Mouse (Mus musculus): ENCODE results near the gene Tbc1d16. TPM values are rescaled to one million over a fixed set of nuclear protein-coding genes. Genes with fewer than 3 reads are reported as not detected.
A peak's percentile ranks its signal among the peaks of the same experiment; 100 is the strongest.
"Not testable (repeated sequence)": the region's sequence is repeated elsewhere in the genome, so short reads cannot be mapped to it uniquely, and the experiment has no call there.

The Tbc1d16 gene
- 10 to 100 TPM; 37.5 to 39.9 TPM for total RNA-seq (2021)
- long read RNA-seq, partial matches to known transcripts = 0 of 16 reads
- long read RNA-seq, other reads (novel, unspliced or antisense) = 16 of 16 reads

DNA sequence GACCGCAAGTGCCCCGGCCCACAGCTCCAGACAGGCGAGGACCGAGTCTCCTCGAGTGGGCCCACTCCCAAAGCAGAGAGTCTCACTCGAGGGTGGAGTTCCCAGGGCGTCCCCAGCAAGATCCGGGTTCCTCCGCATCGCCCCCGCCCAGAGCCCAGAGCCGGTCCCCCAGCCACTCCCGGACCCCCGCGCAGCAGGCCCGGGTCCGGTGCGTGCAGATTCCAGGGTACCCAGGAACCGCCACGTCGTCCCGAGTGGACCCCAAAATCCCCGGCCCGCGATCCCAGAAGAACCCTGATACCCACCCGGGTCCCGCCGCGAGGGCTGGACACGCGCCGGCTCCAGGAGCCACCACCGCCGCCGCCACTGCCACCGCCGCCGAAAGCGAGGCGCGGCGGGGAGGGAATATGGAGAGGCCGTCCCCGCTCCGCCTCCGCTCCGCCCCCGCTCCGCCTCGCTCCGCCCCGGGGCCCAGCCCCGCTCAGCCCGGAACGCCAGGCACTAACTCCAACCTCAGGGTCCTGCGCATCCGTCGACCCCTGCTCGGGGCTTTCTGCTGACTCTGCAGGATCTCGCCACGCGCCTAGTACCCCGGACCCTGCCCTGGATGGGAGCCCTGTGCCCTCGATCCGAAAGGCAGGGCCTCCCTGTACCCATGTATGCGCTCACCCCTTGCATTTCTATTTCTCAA, at the start of gene Tbc1d16, which contains the start of gene Ccdc40:
TSS of gene Tbc1d16 (minus strand) at position 409 of the 691 bp plus-strand sequence.
TSS of gene Ccdc40 (plus strand) at position 482 of the 691 bp plus-strand sequence.
- peak in 1 of 2 experiments; percentile 54 for DNase-seq (ENCODE audit: low spot score in 2 of 2)

DNA sequence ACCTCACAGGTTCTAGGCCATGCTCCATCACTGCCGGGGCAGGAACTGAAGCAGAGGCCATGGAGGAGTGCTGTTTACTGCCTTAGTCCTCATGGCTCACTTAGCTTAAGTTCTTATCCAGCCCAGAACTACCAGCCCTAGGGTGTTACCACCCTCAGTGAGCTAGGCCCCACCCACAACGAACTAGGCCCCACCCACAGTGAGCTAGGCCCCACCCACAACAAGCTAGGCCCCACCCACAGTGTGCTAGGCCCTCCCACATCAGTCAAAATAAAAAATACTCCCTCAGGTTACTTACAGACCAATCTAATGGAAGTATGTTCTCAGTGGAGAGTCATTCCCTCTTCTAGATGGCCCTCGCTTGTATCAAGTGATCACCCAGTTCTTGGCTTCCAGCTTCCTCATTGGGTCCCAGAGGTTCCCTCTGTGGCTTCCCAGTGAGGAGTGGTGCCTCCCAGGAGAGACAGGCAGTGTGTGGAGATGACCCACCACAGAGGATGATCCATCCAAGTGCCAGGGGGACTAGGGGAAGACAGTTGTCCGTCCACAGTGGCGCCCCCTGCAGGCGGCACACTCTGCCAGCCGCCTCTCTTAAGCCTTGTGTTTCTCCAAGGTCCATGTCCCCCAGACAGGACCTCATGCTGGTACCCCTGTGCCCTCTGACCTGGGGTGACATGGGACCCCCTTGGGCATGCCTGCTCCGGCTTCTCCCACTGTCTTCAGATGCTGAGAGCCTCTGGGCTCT, 45.1 kb upstream of the Tbc1d16 start:
- no peak for DNase-seq (ENCODE audit: low spot score in 2 of 2)

DNA sequence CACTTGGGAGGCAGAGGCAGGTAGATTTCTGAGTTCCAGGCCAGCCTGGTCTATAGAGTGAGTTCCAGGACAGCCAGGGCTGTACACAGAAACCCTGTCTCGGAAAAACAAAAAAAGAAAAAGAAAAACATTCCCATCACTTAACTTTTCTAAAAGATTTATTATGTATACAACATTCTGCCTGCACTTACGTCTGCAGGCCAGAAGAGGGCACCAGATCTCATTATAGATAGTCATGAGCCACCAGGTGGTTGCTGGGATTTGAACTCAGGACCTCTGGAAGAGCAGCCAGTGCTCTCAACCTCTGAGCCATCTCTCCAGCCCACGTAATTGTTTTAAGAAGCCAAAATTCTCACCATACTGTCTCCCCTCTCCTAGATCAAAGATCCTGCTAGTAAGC, 44.2 kb upstream of the Tbc1d16 start:
- DNase-seq (ENCODE audit: low spot score in 2 of 2) = not testable (repeated sequence)

DNA sequence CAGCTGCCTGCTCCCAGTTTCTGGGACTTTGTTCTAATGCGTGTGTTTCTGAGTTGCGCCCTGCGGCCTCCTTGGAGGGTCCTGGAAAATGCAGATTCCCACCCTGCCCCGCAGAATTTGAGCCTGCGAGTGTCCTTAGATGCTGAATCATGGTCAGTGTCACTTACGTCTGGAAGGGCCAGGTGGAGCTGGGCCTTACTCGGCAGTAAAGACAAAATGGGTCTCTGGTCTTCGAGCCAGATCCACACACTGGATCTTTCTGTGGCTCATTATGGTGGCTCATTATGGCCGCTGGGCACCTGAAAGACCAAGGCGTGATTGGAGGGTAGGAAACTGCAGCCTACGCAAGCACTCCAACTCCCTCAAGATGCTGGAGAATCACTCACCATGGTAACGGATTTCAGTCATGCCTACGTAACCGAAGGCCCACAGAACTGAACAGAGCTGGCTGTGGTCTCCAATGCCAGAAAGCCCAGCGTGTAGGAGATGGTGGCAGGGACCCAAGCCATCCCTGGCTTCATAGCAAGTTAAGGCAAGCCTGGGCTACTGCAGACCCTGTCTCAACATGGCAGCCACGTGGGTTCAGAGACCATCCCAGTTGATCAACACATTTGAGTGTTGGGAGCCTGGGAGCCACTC, 40.4 kb upstream of the Tbc1d16 start:
- DNase-seq (ENCODE audit: low spot score in 2 of 2) = peak; percentile 67 to 81

DNA sequence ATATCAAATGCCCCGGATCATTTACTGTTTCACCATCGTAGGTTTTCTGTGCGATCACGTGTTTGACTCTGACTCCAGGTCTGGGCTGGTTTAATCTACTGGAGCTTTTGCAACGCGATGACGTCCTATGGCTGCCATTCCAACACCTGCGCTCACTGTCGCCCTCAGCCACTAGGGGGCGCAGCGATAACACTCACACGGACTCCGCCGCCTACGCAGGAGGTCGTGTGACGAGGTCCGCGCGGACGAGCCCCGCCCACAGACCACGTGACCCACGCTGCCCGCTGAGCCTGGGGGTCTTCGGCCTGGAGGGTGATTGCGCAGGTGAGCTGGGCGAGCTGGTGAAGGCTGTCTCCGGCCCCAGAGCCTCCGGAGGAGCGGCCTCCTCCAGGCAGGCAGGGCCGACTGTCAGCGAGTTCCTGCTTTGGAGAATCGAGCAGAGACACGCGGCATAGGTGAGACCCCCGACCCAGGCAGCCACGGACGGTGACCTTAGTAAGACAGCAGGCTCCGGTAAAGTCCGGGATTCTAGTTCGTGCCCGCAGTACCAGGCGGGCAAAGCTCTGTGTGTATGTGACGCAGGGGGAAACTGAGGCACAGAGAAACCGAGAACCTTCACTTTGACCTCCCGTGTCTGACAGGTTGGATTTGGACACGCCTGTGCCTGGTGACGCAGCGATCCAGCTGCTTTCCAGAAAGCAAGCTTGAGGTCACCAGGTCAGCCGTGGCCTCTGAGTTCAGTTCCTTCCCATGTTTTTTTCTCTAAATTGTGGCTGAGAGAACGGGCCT, 39.7 kb upstream of the Tbc1d16 start, which contains the start of gene Gaa:
TSS of gene Gaa (plus strand) at position 120 of the 789 bp plus-strand sequence.
- DNase-seq (ENCODE audit: low spot score in 2 of 2) = peak; percentile 89 to 99

DNA sequence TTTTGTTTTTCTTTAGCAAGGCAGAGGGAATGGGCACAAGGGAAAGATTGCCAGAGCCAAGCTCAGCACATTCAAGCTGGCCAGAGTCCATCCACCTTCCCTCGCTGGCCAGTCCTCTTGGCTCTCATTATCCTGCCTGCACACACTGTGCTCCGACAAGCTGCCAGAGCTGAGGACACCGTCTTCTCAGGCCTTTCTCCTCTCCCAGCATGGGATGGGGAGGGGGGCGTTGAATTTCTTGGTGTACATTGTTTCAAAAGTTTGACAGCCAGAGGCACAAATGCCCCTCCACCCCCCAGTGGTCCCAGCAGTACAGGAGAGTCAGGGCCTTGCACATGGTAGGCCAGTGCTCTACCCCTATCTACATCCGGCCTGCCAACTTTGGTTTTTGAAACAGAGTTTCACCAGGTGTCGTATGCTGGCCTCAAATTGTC, 39.0 kb upstream of the Tbc1d16 start:
- peak in 1 of 2 experiments; percentile 65 for DNase-seq (ENCODE audit: low spot score in 2 of 2)

DNA sequence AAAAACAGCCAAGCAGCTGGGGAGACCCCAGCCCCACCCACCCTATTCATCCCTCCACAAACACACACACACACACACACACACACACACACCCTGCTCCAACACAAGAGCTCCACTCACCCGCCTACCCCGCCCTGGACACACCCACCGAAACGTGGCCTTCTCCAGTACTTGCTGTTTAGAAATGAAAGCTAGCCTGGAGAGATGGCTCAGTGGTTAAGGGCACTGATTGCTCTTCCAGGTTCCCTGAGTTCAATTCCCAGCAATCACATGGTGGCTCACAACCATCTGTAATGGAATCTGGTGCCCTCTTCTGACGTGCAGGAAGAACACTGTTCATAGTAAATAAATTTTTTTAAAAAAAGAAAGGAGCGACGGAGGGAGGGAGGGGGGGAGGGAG, 37.5 kb upstream of the Tbc1d16 start:
- DNase-seq (ENCODE audit: low spot score in 2 of 2) = no peak

DNA sequence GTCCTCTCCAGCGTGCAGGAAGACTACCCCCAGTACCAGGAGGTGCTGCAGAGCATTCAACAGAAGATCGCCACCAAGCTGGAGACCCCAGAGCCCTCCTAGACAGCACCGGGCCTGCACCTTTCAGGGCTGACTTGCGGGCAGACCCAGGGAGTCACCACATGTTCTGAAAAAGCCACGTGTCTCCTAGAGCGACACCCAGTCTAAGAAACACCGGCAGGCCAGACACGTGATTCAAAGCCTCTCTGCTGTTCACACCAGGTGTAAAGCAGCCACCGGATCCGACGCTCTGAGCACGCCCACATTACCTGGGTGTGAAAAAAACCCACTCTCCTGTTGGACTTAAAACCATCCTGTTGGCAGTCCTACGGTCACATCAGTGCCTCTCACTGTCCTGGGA, 36.1 kb upstream of the Tbc1d16 start:
- no peak for DNase-seq (ENCODE audit: low spot score in 2 of 2)

DNA sequence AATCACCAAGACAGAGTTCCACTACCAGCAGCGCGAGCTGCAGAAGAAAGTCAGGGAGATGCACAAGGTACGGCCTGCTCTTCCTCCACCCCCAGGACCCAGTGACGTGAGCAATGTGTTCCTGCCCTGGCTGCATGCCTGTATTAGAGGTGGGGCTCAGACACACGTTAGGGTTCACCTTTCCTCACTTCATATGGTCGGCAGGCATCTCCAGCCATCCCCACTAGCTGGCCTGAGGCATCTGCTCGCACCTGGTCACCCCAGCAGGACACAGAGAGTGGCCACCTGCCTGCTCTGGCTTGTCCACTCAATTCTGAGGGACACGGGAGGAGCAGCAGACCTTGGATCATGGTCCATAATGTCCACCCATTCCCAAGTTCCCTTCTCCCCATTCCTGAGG, 31.7 kb upstream of the Tbc1d16 start:
- no peak for DNase-seq (ENCODE audit: low spot score in 2 of 2)

DNA sequence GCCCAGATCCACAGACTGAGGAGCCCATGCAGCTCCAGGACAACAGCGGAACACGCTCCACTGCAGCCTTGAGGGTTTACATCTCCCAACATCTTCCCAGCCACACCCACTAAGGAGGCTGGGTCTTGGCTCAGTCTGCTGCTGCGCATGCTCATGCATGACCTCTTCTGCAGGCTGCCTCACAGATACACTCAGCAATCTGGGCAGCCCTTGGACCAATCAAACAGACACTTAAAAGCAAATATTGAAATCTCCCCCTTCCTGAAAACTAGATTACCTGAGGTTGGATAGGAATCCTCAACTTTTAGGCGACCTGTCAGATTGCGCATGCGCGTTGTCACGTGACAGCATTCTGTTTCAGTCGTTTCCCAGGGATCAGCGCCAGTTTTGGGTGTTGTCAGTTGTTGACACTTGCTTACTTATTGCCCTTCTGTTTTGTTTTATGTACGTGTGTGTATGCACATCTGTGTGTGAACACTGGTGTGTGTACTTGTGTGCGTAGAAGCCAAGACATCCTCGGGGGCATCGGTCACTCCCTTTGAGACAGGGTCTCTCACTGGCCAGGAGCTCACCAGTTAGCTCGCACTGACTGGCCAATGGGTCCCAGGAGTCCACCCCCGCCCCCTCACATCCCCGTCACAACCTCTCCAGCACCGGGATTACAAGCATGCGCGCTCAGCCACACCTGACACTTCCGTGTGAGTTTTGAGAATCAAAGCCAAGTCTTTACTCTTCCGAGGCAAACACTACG, 30.4 kb upstream of the Tbc1d16 start:
- DNase-seq (ENCODE audit: low spot score in 2 of 2) = peak; percentile 44 to 75

DNA sequence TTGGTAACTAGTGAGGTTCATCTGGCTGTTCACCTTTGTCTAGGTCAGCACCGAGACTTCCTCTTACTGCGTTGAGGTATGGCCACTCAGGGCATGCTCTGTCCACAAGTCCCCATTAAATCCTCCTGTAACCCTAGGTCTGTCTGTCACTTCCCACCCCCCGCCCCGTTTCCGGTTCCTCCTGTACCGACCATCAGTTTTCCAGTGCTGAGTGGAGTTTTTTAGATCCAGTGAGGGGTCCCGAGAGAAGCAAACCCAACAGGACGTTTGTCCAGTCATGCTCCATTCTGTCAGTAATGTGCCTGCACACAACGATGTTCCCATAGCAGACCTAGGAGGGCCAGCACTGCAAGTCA, 29.9 kb upstream of the Tbc1d16 start:
- no peak for DNase-seq (ENCODE audit: low spot score in 2 of 2)

DNA sequence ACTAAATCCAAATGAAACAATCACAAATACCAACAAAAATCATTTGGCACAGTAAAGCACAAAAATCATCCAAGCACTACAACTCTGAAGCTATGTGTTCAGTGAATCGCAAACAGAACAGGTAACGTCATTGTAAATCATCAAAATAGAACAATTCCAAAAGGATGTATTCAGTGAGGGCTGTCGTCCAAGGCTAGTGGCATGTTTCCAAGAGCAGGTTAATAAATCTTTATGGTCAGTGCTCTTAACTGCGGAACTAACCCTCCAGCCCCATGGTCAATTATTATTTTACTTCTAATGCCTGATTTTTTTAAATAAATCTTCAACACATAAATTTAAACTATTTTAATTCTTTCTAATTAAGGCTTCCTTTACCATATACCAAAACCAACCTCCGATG, 28.3 kb upstream of the Tbc1d16 start:
- not testable (repeated sequence) for DNase-seq (ENCODE audit: low spot score in 2 of 2)

DNA sequence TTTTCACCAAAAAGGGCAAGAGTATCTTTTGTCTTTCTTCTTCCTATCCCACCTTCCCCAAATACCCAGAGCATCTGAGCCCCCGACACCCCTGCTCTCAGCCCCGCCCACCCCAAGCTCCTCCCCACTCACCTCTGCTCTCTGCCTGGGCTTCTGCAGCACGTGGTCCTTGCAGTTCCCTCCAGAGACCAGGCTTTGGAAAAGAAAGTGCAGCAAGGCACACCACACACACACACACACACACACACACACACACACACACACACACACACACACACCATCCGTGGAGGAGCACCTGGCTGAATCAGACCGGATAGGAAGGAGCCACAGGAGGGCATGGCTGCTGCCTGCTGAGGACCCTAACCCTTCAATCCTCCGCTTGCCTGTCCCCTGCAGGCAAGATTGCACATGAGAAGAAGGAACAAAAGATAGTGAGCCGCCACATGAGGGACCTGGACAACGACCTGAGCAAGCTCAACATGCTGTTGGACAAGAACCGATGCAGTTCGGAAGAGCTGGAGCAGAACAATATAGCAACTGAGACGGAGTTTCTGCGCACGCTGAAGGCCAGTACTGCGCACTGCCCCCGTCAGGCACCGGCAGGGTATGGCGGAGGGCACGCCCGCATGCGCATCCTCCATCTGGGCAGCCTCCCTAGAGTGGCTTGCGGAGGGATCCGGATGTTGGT, 24.7 kb upstream of the Tbc1d16 start:
- DNase-seq (ENCODE audit: low spot score in 2 of 2) = no peak

DNA sequence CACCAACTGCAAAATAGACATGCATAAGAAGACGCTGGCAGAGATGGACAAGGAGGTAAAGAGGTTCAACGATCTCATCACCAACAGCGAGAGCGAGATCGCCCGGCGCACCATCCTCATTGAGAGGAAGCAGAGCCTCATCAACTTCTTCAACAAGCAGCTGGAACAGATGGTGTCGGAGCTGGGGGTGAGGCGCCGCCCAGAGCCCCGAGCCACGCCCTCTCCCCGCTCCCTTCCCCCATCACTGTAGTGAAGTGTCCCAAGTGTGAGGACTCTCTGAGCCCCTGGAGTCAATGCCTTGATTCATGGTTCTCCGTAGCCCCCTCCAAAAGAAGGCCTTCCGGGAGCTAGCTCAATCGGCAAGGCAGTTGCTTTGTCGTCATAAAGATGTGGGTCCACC, 22.7 kb upstream of the Tbc1d16 start:
- DNase-seq (ENCODE audit: low spot score in 2 of 2) = no peak

DNA sequence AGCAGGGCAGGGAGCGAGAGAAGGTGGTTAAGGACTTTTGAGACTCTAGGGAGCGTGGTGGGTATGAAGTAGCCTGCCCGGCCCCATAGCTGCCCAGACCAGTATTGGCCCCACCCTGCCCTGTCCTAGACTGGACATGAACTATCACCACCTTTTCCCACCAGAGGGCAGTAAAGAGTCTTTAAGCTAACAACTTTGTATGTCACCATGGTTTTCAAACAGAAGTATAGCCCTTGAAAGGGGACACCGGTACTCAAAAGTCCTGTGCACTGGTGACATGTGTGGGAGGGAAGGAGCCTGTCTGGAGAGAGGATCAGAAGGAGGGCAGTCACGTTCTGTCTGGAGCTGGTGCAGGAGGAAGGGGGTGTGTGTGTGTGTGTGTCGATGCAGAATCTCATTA, 20.7 kb upstream of the Tbc1d16 start:
- peak in 1 of 2 experiments; percentile 55 for DNase-seq (ENCODE audit: low spot score in 2 of 2)

DNA sequence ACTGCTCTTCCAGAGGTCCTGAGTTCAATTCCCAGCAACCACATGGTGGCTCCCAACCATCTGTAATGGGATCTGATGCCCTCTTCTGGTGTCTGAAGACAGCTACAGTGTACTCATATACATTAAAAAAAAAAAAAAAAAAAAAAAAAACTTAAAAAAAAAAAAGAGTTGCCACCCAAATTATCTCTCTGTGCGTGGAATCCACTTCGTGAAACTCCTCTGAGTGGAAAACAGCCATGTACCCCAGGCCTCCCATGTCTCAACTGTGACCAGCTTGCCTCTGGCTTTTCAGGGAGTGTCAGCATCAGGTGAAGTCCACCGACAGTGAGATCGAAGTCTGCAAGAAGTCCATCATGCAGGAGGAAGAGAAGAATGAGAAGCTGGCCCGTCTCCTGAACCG, 17.2 kb upstream of the Tbc1d16 start:
- DNase-seq (ENCODE audit: low spot score in 2 of 2) = not testable (repeated sequence)

DNA sequence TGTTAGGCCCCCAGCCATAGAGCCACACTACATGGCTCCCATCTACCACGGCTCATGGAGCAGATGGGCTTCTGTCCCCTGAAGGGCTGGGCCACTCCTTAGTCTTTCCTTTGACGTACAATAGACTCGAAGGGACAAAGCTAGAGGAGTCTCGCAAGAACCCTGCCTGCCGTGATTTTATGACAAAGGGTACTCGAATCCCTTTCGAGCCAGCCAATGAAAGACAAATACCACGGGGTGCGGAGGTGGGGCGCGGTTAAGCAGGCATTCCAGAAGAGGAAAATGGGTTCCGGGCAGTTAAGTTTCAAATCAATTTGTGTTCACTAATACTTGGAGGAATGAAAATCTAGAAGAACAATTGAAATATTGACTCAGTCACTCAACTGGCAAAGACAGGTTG, 11.2 kb upstream of the Tbc1d16 start:
- DNase-seq (ENCODE audit: low spot score in 2 of 2) = no peak

DNA sequence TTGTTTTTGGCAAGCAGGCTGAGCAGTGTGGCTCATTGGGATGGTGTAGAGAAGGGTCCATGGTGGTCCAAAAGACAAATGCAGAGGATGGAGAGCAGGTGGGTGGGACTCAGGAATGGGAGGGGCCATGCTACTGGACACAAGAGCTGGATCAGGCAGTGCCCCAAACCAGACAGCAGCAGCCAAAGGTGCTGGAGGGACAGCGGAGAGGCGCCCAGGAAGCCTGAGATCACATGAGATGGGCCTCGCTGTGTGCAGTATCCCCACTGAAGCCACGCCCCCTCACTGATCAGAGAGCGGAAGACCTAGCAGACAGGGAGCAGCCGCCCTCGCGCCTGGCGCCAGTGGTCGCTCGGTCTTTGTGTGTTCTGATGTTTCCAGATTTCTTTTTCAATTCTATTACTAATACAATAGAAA, 10.0 kb upstream of the Tbc1d16 start:
- no peak for DNase-seq (ENCODE audit: low spot score in 2 of 2)

DNA sequence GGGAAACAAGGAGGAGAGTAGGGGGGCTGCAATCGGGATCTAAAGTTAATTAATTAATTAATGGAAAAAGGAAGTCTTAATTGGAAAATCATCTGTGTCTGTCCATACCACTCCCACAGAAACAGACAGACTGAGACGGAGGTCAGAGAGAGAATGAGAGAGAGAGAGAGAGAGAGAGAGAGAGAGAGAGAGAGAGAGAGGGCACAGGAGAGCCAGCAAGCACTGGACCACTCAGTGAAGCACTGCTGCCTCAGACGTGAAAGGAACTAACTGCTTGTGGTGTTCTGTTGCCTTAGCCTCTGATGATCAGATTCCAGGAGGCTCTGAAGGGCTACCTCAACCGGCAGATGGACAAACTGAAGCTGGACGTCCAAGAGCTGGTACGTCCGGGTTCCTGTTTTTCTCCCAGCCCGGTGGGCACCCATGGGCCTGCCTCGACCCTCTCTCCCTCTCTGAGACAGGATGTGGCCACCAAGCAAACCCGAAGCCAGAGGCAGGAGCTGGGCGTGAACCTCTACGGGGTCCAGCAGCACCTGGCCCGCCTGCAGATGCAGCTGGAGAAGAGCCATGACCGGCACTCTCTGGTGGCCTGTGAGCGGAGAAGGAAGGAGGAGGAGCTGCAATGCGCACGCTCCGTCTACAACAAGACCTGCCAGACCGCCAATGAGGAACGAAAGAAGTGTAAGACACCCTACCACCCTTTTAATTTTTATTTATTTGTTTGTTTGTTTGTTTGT, 9.4 kb upstream of the Tbc1d16 start:
- no peak for DNase-seq (ENCODE audit: low spot score in 2 of 2)

Data from layer of hippocampus, adult 18-20 months (tissue).